Mouse (Mus musculus): ENCODE measurements around the gene Apbb2.

- TF ChIP-seq POLR2A (IDR thresholded peaks at IDR 0.05; ENCODE audit: insufficient read length, low read depth) (no peak), CEBPB (IDR thresholded peaks at IDR 0.05; ENCODE audit: insufficient read depth, poor library complexity, severe bottlenecking) (no peak), POLR2AphosphoS2 (IDR thresholded peaks at IDR 0.05; ENCODE audit: insufficient read length, low read depth) (no peak), USF1 (IDR thresholded peaks at IDR 0.05; ENCODE audit: low read depth) (no peak), MAX (IDR thresholded peaks at IDR 0.05; ENCODE audit: low read depth) (no peak), MYOG (IDR thresholded peaks at IDR 0.05; ENCODE audit: control insufficient read depth in 1 of 3, insufficient read depth in 1 of 3, insufficient read length in 2 of 3, low read depth in 2 of 3) (no peak), TCF12 (IDR thresholded peaks at IDR 0.05; ENCODE audit: insufficient read depth, poor library complexity, severe bottlenecking) (no peak)
Measured at GRCm38 (mm10) chr5:66310806-66311205, 307.8 kb downstream of the Apbb2 start.
